Mouse (Mus musculus): Measurements from ENCODE around the gene Atp6v0d1. TPM values are rescaled to one million over a fixed set of nuclear protein-coding genes. Genes with fewer than 3 reads are reported as not detected.

Atp6v0d1 gene
- polyA plus RNA-seq, 1 experiment from 2014 or later, result 104 TPM

DNA sequence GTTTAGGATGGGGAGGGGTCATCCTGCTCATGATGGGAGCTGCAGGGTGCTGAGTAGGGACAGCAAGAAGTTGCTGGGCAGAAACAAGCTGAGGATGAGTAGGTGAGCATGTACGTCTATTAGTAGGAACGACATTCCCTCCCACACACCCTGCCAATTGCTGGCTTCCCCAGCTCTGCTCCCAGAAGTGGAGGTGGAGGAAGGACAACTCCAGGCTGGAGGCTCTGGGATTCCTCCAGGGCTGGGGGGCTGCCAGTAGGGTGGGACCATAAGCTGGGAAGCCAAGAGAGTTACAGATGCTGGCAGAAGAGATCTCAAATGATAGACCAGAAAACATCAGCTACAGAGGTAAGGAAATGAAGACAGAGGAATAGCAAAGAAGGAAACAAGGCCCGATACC, 29.3 kb downstream of the Atp6v0d1 start:
- H3K9me3 ChIP-seq (replicated peaks), result no peaks in the 10 kb centered on the region
- no peak overlapping the region for H3K4me2 ChIP-seq (replicated peaks)
- H3K9ac ChIP-seq, result no peak overlapping the region
- no peak overlapping the region for H3K4me3 ChIP-seq (replicated peaks)
- no peak for ATAC-seq (ENCODE audit: insufficient number of reproducible peaks, low FRiP score, low TSS enrichment, low read depth)
- H3K27ac ChIP-seq (replicated peaks), result no peak overlapping the region
- H3K4me1 ChIP-seq, result peaks cover 8% of the 10 kb centered on the region; the same call in 1 of the 2 replicates
- no peaks in the 10 kb centered on the region for H3K27me3 ChIP-seq
- WGBS, result 84% methylated on average over 3 of the region's 3 CpGs
- peaks cover 36% of the 10 kb centered on the region for H3K36me3 ChIP-seq

DNA sequence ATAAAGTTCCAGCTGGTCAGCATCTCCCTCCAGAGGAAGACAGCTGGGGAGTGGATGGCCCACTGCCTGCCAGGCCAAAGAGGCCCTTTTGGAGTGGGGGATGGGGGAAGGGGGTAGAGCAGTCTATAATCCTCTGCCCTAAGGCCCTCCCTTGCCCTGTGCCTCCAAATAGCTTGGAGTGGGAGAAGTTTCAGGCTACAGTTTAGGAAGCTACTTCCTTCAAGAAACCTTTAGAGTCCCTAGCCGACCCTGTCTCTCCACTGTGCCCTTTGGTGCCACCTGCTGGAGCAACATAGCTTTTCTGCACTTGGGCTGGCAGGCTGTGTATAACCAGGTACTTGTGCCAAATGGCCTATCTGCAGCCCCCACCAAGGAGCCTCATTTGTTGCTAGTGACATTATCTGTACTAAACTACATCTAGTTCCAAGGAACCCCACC, 31.9 kb downstream of the Atp6v0d1 start:
- Histone ChIP-seq H3K4me3 (replicated peaks) (no peak overlapping the region), H3K27ac (replicated peaks) (peak overlapping the region; percentile 48; the same call in 1 of the 2 replicates), H3K4me2 (replicated peaks) (no peak overlapping the region), H3K36me3 (peaks cover 46% of the 10 kb centered on the region), H3K27me3 (no peaks in the 10 kb centered on the region), H3K9me3 (replicated peaks) (no peaks in the 10 kb centered on the region), H3K4me1 (peaks cover 8% of the 10 kb centered on the region; the same call in 1 of the 2 replicates), H3K9ac (no peak overlapping the region)
- 0% methylated on average over 1 of the region's 1 CpGs for WGBS
- no peak; the same call in 1 of the 2 replicates for ATAC-seq (ENCODE audit: insufficient number of reproducible peaks, low FRiP score, low TSS enrichment, low read depth)

DNA sequence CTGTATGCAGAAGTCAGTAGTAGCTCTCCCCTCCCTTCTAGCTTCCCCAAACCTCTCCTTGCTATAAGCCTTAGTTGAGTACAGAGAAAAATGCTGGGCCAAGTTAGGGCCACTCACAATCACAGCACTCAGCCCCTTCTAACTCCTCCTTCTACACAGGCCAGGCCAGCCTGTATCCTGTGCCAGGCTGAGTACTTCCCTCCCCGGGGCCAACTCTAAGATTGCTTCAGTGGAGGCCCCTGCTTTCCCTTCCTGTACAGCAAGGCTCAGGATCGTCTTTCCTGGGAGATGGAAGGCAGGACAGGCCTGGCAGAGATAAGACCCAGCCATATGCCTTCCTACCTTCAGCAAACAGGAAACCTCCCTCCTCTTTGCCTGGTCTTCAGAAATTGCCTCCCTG, 32.4 kb downstream of the Atp6v0d1 start:
- peaks cover 46% of the 10 kb centered on the region for H3K36me3 ChIP-seq
- peak; percentile 63 for ATAC-seq (ENCODE audit: insufficient number of reproducible peaks, low FRiP score, low TSS enrichment, low read depth)

GRCm38 (mm10) chr8:105531774-105532173, 34.1 kb downstream of the Atp6v0d1 start:
- Histone ChIP-seq H3K27ac (replicated peaks) (no peak overlapping the region), H3K4me1 (peaks cover 8% of the 10 kb centered on the region; the same call in 1 of the 2 replicates), H3K27me3 (no peaks in the 10 kb centered on the region), H3K9me3 (replicated peaks) (no peaks in the 10 kb centered on the region), H3K9ac (no peak overlapping the region), H3K4me3 (replicated peaks) (no peak overlapping the region), H3K4me2 (replicated peaks) (no peak overlapping the region), H3K36me3 (peaks cover 32% of the 10 kb centered on the region)
- WGBS, result 59% methylated on average over 2 of the region's 2 CpGs
- ATAC-seq (ENCODE audit: insufficient number of reproducible peaks, low FRiP score, low TSS enrichment, low read depth), result no peak

More for the DNA sequence above, 32.4 kb downstream of the Atp6v0d1 start:
- 4% methylated on average over 2 of the region's 2 CpGs for WGBS
- Histone ChIP-seq H3K9me3 (replicated peaks) (no peaks in the 10 kb centered on the region), H3K4me2 (replicated peaks) (no peak overlapping the region), H3K27me3 (no peaks in the 10 kb centered on the region), H3K9ac (no peak overlapping the region), H3K4me1 (peaks cover 8% of the 10 kb centered on the region; the same call in 1 of the 2 replicates), H3K4me3 (replicated peaks) (no peak overlapping the region), H3K27ac (replicated peaks) (peak overlapping the region; percentile 48; the same call in 1 of the 2 replicates)

DNA sequence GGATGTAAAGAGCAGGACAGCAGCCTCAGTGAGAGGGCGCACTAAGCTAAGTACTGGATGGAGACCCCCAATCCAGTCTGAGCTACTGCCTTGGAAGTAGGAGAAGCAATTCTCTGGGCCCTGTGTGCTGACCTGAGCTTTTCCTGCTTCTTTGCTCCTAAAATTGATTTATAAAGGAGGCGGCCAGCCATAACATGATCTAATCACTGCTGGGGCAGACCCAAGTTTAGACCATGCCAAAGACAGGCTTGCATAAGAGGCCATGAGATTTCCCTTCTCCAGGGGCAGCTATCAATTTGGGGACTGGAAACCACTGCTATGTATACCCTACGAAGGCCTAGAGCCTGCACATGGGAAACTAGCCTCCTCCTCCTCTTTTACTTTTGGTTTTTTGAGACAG, 36.6 kb downstream of the Atp6v0d1 start:
- no peak overlapping the region for H3K9ac ChIP-seq
- WGBS, result 77% methylated on average over 3 of the region's 3 CpGs
- H3K9me3 ChIP-seq (replicated peaks), result no peaks in the 10 kb centered on the region
- H3K27ac ChIP-seq (replicated peaks), result no peak overlapping the region
- H3K36me3 ChIP-seq, result peaks cover 39% of the 10 kb centered on the region; the same call in 1 of the 2 replicates
- no peaks in the 10 kb centered on the region for H3K27me3 ChIP-seq
- H3K4me1 ChIP-seq, result peaks cover 8% of the 10 kb centered on the region; the same call in 1 of the 2 replicates
- no peak overlapping the region for H3K4me2 ChIP-seq (replicated peaks)
- H3K4me3 ChIP-seq (replicated peaks), result no peak overlapping the region
- no peak for ATAC-seq (ENCODE audit: insufficient number of reproducible peaks, low FRiP score, low TSS enrichment, low read depth)

DNA sequence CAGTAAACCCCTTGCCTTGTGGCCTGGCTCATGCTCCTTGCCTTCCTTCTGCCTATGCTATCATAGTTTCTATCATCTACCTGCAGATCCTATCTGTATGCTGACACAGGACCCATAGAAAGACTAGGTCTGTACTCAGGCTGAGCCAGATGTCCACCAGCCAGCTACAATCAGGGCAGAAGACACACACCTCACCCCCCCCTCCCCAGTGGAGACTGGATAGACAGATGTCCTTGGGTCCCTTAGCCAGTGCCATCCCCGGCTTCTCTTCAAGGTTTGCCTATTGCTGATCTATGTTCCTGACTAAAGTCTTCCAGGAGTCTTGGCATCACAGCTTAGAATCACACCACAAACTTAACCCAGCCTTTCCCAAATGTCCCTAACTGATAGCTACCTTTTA, 37.6 kb downstream of the Atp6v0d1 start:
- 94% methylated on average over 1 of the region's 1 CpGs for WGBS
- no peak for ATAC-seq (ENCODE audit: insufficient number of reproducible peaks, low FRiP score, low TSS enrichment, low read depth)

DNA sequence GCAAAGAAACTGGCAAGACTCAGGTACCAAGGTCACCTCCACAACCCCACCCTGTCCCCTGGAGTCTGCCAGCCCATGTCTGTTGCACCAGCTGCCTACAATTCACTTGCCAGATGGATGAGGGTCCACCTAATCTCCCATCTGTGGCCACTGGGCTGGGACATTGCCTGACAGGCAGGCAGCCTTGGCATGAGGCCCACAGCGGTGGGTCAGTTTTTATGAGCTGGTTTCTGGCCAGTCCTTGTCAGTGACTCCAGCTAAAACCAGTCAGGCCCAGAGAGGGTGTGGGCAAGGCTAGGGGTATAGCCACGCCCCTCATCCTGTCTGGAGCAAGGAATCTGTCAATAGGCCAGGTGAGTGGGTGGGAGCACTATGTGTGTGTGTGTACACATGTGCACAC, 38.7 kb downstream of the Atp6v0d1 start:
- no peaks in the 10 kb centered on the region for H3K9me3 ChIP-seq (replicated peaks)
- no peak overlapping the region for H3K4me3 ChIP-seq (replicated peaks)
- 84% methylated on average over 2 of the region's 2 CpGs for WGBS
- H3K36me3 ChIP-seq, result peaks cover 56% of the 10 kb centered on the region
- H3K9ac ChIP-seq, result no peak overlapping the region
- no peak for ATAC-seq (ENCODE audit: insufficient number of reproducible peaks, low FRiP score, low TSS enrichment, low read depth)
- no peaks in the 10 kb centered on the region for H3K27me3 ChIP-seq
- no peak overlapping the region for H3K27ac ChIP-seq (replicated peaks)
- H3K4me1 ChIP-seq, result no peaks in the 10 kb centered on the region
- no peak overlapping the region for H3K4me2 ChIP-seq (replicated peaks)

More for the DNA sequence above, 37.6 kb downstream of the Atp6v0d1 start:
- no peaks in the 10 kb centered on the region for H3K27me3 ChIP-seq
- no peak overlapping the region for H3K27ac ChIP-seq (replicated peaks)
- H3K9me3 ChIP-seq (replicated peaks), result no peaks in the 10 kb centered on the region
- no peak overlapping the region for H3K4me3 ChIP-seq (replicated peaks)
- H3K9ac ChIP-seq, result no peak overlapping the region
- H3K4me2 ChIP-seq (replicated peaks), result no peak overlapping the region
- no peaks in the 10 kb centered on the region for H3K4me1 ChIP-seq
- peaks cover 45% of the 10 kb centered on the region for H3K36me3 ChIP-seq

DNA sequence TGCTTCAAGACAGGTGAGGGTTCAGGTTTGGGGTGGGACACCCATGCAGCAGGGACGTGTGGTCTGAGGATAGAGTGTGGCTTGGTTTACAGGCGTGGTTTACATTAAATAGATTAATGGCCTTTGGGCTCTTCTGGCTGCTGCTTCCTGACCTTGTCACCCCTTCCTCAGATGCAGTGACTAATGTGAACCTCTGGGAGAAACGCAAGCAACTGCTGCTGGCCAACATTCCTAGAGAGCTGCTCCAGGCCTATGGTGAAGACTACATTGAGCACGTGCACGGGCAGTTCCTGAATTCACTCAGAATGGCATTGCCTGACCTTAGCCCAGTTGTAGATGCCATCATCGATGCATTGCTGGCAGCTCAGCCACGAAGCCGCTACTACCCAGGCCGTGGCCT, 43.0 kb downstream of the Atp6v0d1 start:
- Histone ChIP-seq H3K4me2 (replicated peaks) (no peak overlapping the region), H3K4me3 (replicated peaks) (no peak overlapping the region), H3K27me3 (peaks cover 11% of the 10 kb centered on the region), H3K9ac (no peak overlapping the region), H3K9me3 (replicated peaks) (no peaks in the 10 kb centered on the region), H3K4me1 (peaks cover 18% of the 10 kb centered on the region), H3K36me3 (peaks cover 43% of the 10 kb centered on the region), H3K27ac (replicated peaks) (no peak overlapping the region)
- 74% methylated on average over 9 of the region's 9 CpGs for WGBS
- ATAC-seq (ENCODE audit: insufficient number of reproducible peaks, low FRiP score, low TSS enrichment, low read depth), result no peak

DNA sequence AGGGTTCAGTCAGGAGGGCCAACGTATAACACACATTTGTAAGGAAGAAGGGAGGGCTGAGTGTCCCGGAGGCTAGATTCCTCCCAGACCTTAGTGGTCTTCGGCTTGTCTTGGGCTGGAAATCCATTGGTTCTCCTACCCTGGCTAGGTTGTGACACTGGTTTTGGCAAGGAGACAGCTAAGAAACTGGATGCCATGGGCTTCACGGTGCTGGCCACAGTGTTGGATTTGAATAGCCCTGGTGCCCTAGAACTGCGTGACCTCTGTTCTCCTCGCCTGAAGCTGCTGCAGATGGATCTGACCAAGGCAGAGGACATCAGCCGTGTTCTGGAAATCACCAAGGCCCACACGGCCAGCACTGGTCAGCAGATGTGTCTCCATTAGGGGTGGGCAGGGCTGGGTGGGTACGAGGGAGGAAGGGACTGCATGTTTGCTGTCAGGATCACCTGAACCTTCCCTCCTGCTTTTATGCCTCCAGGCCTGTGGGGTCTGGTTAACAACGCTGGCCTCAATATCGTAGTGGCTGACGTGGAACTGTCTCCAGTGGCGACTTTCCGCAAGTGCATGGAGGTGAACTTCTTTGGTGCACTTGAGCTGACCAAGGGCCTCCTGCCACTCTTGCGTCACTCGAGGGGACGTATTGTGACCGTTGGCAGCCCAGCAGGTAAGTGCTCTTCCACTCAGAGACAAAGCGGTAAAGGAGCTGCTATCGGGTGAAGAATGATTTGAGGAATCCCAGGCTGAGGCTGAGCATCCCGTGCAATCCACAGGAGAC, 43.7 kb downstream of the Atp6v0d1 start:
- Histone ChIP-seq H3K36me3 (peaks cover 43% of the 10 kb centered on the region), H3K9me3 (replicated peaks) (no peaks in the 10 kb centered on the region), H3K9ac (no peak overlapping the region), H3K4me1 (peaks cover 18% of the 10 kb centered on the region), H3K27ac (replicated peaks) (no peak overlapping the region), H3K4me3 (replicated peaks) (no peak overlapping the region), H3K27me3 (peaks cover 16% of the 10 kb centered on the region), H3K4me2 (replicated peaks) (no peak overlapping the region)
- WGBS, result 80% methylated on average over 21 of the region's 21 CpGs
- ATAC-seq (ENCODE audit: insufficient number of reproducible peaks, low FRiP score, low TSS enrichment, low read depth), result no peak

DNA sequence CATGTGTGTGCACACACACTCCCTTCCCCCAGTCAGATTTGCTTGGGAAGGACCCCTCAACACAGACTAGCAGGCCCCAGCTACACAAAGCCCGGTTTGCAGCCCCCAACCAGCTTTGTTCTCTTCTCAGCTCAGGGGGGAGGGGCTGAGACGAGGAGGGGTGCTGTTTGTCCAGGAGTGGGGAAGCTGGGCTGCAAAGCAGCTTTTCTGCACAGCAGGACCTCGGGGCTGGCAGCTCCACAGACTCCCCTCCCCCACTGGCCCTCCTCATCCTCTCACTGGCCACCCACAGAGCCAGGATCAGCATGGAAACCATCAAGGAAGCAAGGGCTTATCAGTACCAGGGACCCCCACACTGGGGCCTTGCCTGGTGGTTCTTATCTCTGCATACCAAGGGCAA, 44.8 kb downstream of the Atp6v0d1 start:
- ATAC-seq (ENCODE audit: insufficient number of reproducible peaks, low FRiP score, low TSS enrichment, low read depth), result no peak

DNA sequence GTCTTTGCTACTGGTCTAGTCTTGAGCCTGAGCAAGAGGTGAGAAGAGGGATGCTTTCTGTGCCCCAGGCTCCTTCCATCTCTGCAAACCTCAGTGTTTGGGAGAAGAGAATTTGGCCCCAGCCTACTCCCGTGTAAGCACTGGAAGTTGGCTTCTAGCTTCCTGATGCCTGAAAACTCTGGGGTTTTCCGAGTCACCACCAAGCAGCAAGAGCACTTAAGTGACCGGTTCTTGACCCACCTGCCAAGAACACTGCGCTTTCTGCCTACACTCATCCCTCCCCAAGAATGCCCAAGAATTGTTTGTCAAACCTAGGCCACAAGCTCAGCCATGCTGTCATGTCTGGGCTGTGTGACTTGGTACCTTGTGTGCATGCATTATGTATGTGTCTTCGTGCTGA, 45.3 kb downstream of the Atp6v0d1 start:
- H3K4me2 ChIP-seq (replicated peaks), result no peak overlapping the region
- 40% methylated on average over 5 of the region's 5 CpGs for WGBS
- no peak overlapping the region for H3K27ac ChIP-seq (replicated peaks)
- no peak for ATAC-seq (ENCODE audit: insufficient number of reproducible peaks, low FRiP score, low TSS enrichment, low read depth)
- no peak overlapping the region for H3K9ac ChIP-seq
- peaks cover 27% of the 10 kb centered on the region for H3K27me3 ChIP-seq
- H3K36me3 ChIP-seq, result peaks cover 39% of the 10 kb centered on the region
- no peaks in the 10 kb centered on the region for H3K9me3 ChIP-seq (replicated peaks)
- peaks cover 25% of the 10 kb centered on the region for H3K4me1 ChIP-seq
- no peak overlapping the region for H3K4me3 ChIP-seq (replicated peaks)

More for the DNA sequence above, 44.8 kb downstream of the Atp6v0d1 start:
- H3K27me3 ChIP-seq, result peaks cover 27% of the 10 kb centered on the region
- no peak overlapping the region for H3K27ac ChIP-seq (replicated peaks)
- no peaks in the 10 kb centered on the region for H3K9me3 ChIP-seq (replicated peaks)
- H3K4me3 ChIP-seq (replicated peaks), result no peak overlapping the region
- peaks cover 43% of the 10 kb centered on the region for H3K36me3 ChIP-seq
- H3K9ac ChIP-seq, result no peak overlapping the region
- 15% methylated on average over 3 of the region's 3 CpGs for WGBS
- no peak overlapping the region for H3K4me2 ChIP-seq (replicated peaks)
- peaks cover 22% of the 10 kb centered on the region for H3K4me1 ChIP-seq
